Mouse (Mus musculus) erythroblast, embryonic 14.5 days (primary cell): ENCODE measurements at regions not wholly inside any gene's neighbourhood (a gene's known extent, or its start where the extent isn't known, plus 50 kb on each side); places are given as distances from the start of the nearest gene placed in this dataset.

Experiments
- H3K27me3 ChIP-seq: 2 replicates; pipeline ENCODE4 v1.6.1; 2012; ENCODE audit warnings: inconsistent platforms; ENCODE audit not compliant: control insufficient read depth
- H3K36me3 ChIP-seq: 2 replicates; pipeline ENCODE4 v1.6.1; 2012; ENCODE audit warnings: mild to moderate bottlenecking, inconsistent platforms; ENCODE audit not compliant: control insufficient read depth
- H3K4me1 ChIP-seq: 2 replicates; pipeline ENCODE4 v1.6.1; 2012; ENCODE audit warnings: inconsistent platforms; ENCODE audit not compliant: control insufficient read depth
- H3K4me3 ChIP-seq: replicated peaks from 2 replicates; pipeline ENCODE3; 2012; ENCODE audit warnings: moderate library complexity, mild to moderate bottlenecking, inconsistent platforms
- H3K9me3 ChIP-seq: 2 replicates; pipeline ENCODE4 v1.6.1; 2012; ENCODE audit warnings: low read length, inconsistent platforms, mixed read lengths; ENCODE audit not compliant: control insufficient read depth
- GATA1 ChIP-seq: IDR thresholded peaks from 2 replicates; pipeline ENCODE4 v1.6.1; 2012; ENCODE audit warnings: low read length, inconsistent platforms, mixed read lengths
- TAL1 ChIP-seq: IDR thresholded peaks from 3 replicates; pipeline ENCODE4 v1.6.1; 2012; ENCODE audit warnings: low read length, inconsistent platforms, mixed read lengths

DNA sequence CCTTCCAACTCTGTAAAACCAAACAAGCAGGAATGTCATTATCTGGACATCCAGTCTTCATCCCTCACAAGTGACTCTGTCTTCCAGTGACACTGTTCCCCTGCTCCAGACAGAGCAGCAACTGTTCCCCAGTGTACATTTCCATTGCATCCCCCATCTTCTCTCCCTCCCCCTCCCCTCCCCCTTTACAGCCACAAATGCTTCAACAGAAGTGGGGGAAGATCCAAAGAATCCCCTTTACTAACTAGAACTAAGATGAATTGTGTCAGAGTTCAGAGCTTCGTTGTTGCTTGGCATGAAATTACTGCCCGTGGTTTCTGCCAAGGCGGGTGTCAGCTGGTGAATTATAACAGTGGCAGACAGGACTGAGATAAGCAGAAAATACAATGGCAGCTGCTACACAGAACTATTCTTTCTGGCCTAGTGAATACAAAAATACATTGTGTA lies 673.7 kb upstream of the Marcks start:
- H3K36me3 ChIP-seq, result no peaks in the 10 kb centered on the region
- no peak overlapping the region for H3K4me3 ChIP-seq
- no peaks in the 10 kb centered on the region for H3K4me1 ChIP-seq
- no peaks in the 10 kb centered on the region for H3K9me3 ChIP-seq
- TF ChIP-seq GATA1, result no peak
- TF ChIP-seq TAL1, result no peak
- H3K27me3 ChIP-seq, result no peaks in the 10 kb centered on the region

DNA sequence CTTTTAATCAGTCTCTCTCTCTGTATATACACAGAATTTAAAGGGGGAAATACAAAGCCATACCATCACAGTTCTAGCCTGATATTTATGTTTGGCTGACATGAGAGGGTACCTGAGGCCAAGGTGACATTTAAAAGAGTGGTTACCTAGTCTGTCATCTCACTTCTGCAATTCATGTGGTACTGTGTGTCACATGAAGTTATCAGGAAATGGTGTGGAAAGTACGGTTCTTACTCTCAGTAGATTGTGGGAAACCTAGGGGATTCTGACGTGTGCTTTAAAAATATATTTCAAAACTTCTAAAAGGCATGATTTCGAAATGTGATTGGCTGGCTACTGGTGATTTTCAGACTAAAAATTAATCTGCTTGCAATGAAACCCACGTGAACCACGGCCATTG lies 673.1 kb upstream of the Marcks start:
- Histone ChIP-seq H3K4me3 (no peak overlapping the region), H3K27me3 (no peaks in the 10 kb centered on the region), H3K4me1 (no peaks in the 10 kb centered on the region), H3K36me3 (no peaks in the 10 kb centered on the region), H3K9me3 (no peaks in the 10 kb centered on the region)
- TF ChIP-seq GATA1, result no peak
- no peak for TF ChIP-seq TAL1

DNA sequence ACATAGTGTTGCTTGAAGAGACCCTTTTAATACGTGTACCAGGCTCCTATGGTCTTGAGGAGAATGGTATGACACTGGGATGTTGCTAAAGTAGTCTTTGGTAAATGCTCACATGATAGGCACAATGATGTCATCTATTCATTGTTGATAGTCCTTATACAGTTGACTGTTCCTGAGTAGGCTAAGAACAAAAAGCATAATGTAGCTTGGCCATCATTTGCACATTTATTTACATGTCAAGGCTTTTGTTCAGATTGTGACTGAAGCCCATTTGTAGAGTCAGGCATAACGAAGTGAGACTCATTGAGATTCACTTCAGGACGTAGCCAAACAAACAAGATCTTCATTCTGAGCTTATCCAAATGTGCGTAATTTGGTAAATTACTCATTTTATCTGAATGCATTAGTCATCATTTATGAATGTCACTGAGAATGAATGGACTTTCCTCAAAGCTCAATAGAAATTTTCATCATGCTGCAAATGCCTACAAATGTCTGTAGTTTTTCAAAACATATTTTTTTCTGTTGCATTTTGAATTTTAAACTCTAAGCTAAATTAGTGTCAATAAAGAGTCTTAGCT lies 664.6 kb upstream of the Marcks start:
- Histone ChIP-seq H3K36me3 (no peaks in the 10 kb centered on the region), H3K4me1 (no peaks in the 10 kb centered on the region), H3K4me3 (no peak overlapping the region), H3K9me3 (no peaks in the 10 kb centered on the region), H3K27me3 (no peaks in the 10 kb centered on the region)
- TF ChIP-seq TAL1 (no peak), GATA1 (no peak)

DNA sequence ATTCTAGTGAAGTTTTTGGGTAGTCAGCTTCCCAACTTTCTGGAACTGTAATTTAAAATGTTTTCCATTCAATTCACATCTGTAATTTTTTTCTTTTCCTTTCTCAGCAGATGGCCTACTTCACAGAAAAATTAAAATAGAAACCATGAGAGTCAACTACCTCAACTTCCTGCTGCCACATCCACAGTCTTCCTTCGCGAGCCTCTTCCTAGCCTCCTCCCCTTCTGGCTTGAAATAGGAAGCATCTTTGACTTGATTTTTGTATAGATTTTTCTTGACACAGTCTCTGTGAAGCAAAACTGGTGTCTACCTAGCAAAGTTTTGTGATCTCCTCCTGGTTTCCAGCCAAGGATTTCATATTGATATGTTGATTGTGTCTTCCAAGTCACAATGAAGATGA lies 660.7 kb upstream of the Marcks start:
- Histone ChIP-seq H3K27me3 (no peaks in the 10 kb centered on the region), H3K4me1 (no peaks in the 10 kb centered on the region)
- TF ChIP-seq TAL1 (no peak), GATA1 (no peak)

DNA sequence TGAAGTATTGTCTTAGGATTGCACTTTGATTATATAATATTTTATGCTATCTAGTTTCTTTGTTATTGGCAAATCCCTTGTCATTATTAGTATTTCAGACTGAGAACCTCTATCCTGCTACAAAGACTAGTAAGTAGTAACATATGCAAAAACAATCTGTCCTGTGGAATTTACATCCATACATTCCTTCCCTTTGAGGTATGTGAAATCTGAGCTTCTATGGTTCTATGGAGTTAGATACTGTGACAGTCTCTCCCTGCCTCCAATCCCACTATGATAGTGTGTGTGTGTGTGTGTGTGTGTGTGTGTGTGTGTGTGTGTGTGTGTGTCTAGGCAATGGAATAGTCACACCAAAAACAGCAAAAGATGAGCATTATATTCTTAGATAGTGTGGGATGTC lies 659.6 kb upstream of the Marcks start:
- TF ChIP-seq TAL1 (no peak), GATA1 (no peak)
- Histone ChIP-seq H3K4me1 (no peaks in the 10 kb centered on the region), H3K4me3 (no peak overlapping the region), H3K36me3 (no peaks in the 10 kb centered on the region), H3K9me3 (no peaks in the 10 kb centered on the region), H3K27me3 (no peaks in the 10 kb centered on the region)

More for the DNA sequence above, 660.7 kb upstream of the Marcks start:
- Histone ChIP-seq H3K4me3 (no peak overlapping the region), H3K36me3 (no peaks in the 10 kb centered on the region), H3K9me3 (no peaks in the 10 kb centered on the region)

DNA sequence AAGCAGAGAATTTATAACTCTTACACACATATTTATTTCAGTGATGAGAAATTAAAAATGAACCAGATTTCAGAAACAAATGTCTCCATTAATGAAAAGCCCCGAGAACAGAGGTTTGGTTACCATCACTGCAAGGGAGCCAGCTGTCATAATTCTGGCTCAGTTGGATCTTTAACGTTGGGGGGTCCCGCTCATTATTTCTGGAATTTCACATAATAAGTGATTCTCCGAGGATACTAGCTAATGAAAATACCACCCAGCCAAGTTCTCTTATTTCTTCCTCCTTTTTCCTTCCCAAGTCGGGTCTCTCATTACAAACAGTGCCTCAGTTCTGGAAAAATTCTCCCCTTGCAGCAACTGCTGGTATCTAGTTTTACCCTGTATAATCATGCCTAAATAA lies 659.0 kb upstream of the Marcks start:
- TF ChIP-seq TAL1 (no peak), GATA1 (no peak)
- H3K9me3 ChIP-seq, result no peaks in the 10 kb centered on the region
- H3K4me3 ChIP-seq, result no peak overlapping the region
- H3K36me3 ChIP-seq, result no peaks in the 10 kb centered on the region
- H3K4me1 ChIP-seq, result no peaks in the 10 kb centered on the region
- no peaks in the 10 kb centered on the region for H3K27me3 ChIP-seq

DNA sequence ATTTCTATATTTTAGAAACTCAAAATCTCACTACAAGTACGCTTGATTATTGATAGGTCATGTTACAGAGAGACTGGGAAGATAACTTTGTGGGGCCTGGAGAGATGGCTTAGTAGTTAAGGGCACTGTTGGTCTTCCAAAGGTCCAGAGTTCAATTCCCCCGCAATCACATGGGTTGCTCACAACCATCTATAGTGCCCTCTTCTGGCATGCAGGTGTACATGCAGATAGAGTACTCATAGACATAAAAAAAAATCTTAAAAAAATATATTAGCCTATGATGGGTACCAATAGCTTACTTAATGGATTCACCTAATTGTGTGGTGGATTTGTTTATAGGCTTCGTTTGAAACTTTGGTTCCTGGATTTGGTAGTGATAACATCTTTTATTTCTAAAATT lies 654.2 kb upstream of the Marcks start:
- Histone ChIP-seq H3K4me3 (no peak overlapping the region), H3K4me1 (no peaks in the 10 kb centered on the region), H3K36me3 (no peaks in the 10 kb centered on the region), H3K9me3 (no peaks in the 10 kb centered on the region), H3K27me3 (no peaks in the 10 kb centered on the region)
- TF ChIP-seq TAL1 (no peak), GATA1 (no peak)

DNA sequence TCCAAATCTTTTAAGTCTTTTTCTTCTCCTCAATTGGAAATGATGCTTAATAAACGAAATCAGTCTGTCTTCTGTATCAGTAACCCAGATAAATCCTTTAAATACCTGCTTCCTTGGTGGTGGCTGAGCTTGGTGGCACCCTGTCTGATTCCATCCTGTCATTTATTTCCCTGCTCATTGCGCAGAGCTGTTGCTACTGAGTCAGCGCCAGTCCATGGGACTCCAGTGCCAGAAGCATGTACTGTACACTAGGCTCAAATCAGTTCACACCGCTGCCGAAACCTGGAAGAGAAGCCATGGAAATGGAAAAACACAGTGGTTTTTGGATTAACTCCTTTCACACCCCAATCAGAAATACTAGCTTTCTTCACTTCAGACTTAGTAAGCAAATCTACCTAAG lies 649.3 kb upstream of the Marcks start:
- H3K4me3 ChIP-seq, result no peak overlapping the region
- H3K4me1 ChIP-seq, result no peaks in the 10 kb centered on the region
- H3K27me3 ChIP-seq, result no peaks in the 10 kb centered on the region
- H3K36me3 ChIP-seq, result no peaks in the 10 kb centered on the region
- TF ChIP-seq GATA1 (no peak), TAL1 (no peak)
- H3K9me3 ChIP-seq, result no peaks in the 10 kb centered on the region

DNA sequence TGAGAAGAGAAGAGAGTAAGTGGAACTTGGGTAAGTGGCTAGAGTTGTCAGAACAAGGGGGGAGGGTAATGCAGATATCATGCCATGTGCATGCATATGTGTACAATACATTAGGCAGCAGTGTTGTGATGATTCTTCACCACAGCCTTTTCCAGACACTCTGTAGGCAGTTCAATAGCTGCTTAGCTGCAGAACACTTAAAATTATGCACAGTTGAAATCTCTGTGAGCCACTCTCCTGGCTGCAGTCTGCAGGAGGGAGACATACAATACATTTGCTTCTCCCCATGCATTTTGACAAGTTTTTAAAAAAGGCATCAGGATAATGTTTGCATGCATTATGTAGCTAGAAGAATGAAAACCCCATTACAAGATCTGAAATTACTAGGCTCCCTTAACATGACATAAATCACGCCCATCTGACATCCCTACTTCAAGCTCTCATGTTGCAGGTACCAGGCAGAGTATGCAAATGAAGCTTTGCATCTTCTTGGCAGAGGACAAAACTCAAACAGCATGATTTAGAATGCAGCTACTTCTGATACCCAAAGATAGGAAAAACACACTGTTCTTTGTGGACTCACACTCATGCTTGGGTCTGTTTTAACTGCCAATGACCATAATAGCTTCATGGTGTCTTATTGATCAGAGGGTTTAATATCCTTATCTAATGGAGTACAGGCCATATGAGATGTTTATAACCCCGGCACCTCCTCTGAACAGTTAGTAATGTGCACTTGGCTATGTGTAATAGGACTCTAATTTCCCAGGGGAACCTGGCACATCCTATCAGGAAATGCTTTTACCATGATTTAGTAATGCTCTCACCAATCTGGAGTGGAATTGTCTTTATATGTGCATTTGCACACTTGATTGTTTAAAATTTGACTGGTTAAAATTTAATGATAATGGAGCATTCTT lies 640.9 kb upstream of the Marcks start:
- H3K9me3 ChIP-seq, result no peaks in the 10 kb centered on the region
- H3K36me3 ChIP-seq, result no peaks in the 10 kb centered on the region
- no peaks in the 10 kb centered on the region for H3K27me3 ChIP-seq
- no peak overlapping the region for H3K4me3 ChIP-seq
- TF ChIP-seq TAL1 (no peak), GATA1 (no peak)
- H3K4me1 ChIP-seq, result no peaks in the 10 kb centered on the region
